Mouse (Mus musculus) olfactory bulb, adult 2 months (tissue): ENCODE measurements around the gene Lrrc46.

ENCODE experiments used
- CTCF ChIP-seq: fragments of 200-500 bp; IDR thresholded peaks from 2 replicates; pipeline ENCODE4 v1.5.1; 2012; ENCODE audit warnings: low read depth, mild to moderate bottlenecking, low read length, moderate library complexity; ENCODE audit not compliant: insufficient read depth
- POLR2A ChIP-seq: fragments of 200-500 bp; IDR thresholded peaks from 2 replicates; pipeline ENCODE4 v1.6.1; 2012; ENCODE audit warnings: mild to moderate bottlenecking, low read depth, low read length, moderate library complexity; ENCODE audit not compliant: insufficient read depth

DNA sequence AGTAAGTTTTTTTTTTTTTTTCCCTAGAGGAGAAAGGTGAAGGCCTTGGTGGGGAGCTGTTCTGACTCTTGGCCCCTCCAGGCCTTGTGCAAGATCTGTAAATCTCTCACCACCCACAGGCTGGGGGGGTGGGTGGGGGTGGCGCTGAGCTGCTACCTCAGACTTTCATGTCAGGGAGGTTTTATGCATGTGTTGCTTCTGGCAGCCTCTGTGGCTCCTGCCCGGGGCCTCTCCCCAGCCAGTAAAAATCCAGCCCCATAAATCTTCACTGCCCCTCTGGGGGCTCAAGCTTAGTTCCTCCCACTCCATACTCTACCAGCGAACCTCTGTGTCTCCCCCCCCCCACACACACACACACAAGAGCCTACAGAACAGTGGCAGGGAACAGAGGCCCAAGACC, 54.7 kb downstream of the Lrrc46 start:
- TF ChIP-seq CTCF: no peak
- no peak for TF ChIP-seq POLR2A
